Mouse (Mus musculus) liver, adult 2 months (tissue): ENCODE data around the gene Cdh3. TPM values are rescaled to one million over a fixed set of nuclear protein-coding genes. Genes with fewer than 3 reads are reported as not detected.

ENCODE experiments used
- DNase-seq: peaks from one replicate; pipeline ENCODE4 v3.0.0-alpha.2; 2011; ENCODE audit warnings: low read depth, low spot score; ENCODE audit errors: extremely low read depth
- H3K27ac ChIP-seq: fragments of 200-500 bp; replicated peaks from 2 replicates; pipeline ENCODE4 v1.5.1; 2012; ENCODE audit warnings: low read depth, mild to moderate bottlenecking, control low read depth, inconsistent platforms, low read length; ENCODE audit not compliant: insufficient read depth
- H3K27me3 ChIP-seq: fragments of 200-500 bp; 2 replicates; pipeline ENCODE4 v1.6.1; 2012; ENCODE audit warnings: mild to moderate bottlenecking, moderate library complexity, low read length, inconsistent platforms; ENCODE audit not compliant: control insufficient read depth, insufficient read depth
- H3K36me3 ChIP-seq: fragments of 200-500 bp; 2 replicates; pipeline ENCODE4 v1.6.1; 2012; ENCODE audit warnings: low read length, inconsistent platforms; ENCODE audit not compliant: control insufficient read depth, insufficient read depth
- H3K4me1 ChIP-seq: fragments of 200-500 bp; 2 replicates; pipeline ENCODE4 v1.6.1; 2011; ENCODE audit warnings: low read length; ENCODE audit not compliant: control insufficient read depth, insufficient read depth
- H3K4me3 ChIP-seq: fragments of 200-500 bp; 2 replicates; pipeline ENCODE4 v1.5.1; 2011; ENCODE audit warnings: low read depth, mild to moderate bottlenecking, control low read depth, low read length, moderate library complexity; ENCODE audit not compliant: insufficient read depth
- H3K79me2 ChIP-seq: fragments of 200-500 bp; 2 replicates; pipeline ENCODE4 v1.6.1; 2012; ENCODE audit warnings: inconsistent platforms, mild to moderate bottlenecking, low read length, moderate library complexity; ENCODE audit not compliant: control insufficient read depth, insufficient read depth
- H3K9ac ChIP-seq: fragments of 200-500 bp; 2 replicates; pipeline ENCODE4 v1.6.1; 2012; ENCODE audit warnings: low read depth, mild to moderate bottlenecking, control low read depth, inconsistent platforms, low read length
- CTCF ChIP-seq: fragments of 200-500 bp; IDR thresholded peaks from 2 replicates; pipeline ENCODE4 v1.5.1; 2011; ENCODE audit warnings: low read depth, low read length, control low read depth
- POLR2A ChIP-seq: fragments of 200-500 bp; IDR thresholded peaks from 2 replicates; pipeline ENCODE4 v1.6.1; 2011; ENCODE audit warnings: low read length, control low read depth; ENCODE audit not compliant: insufficient read depth; ENCODE audit errors: extremely low read depth
- WGBS: fragments of 180-500 bp; shearing (Covaris S2); methylation state at CpG from one replicate; pipeline ENCODE4 v1.1.7; 2018; 5-methylcytosine and 5-hydroxymethylcytosine counted together
- polyA plus RNA-seq: library from polyadenylated mRNA; depleted of rRNA; stranded (reverse); fragments of >200 nt; gene quantifications from 2 replicates; pipeline ENCODE4 v1.2.3, GENCODE M21; 2012
- total RNA-seq: library from RNA; depleted of rRNA; stranded (reverse); fragments of >200 nt; gene quantifications from 2 replicates; pipeline ENCODE4 v1.2.3, GENCODE M21; 2014

Gene Cdh3
- total and polyA plus RNA-seq, 2 experiments: 0.09 to 0.16 TPM

DNA sequence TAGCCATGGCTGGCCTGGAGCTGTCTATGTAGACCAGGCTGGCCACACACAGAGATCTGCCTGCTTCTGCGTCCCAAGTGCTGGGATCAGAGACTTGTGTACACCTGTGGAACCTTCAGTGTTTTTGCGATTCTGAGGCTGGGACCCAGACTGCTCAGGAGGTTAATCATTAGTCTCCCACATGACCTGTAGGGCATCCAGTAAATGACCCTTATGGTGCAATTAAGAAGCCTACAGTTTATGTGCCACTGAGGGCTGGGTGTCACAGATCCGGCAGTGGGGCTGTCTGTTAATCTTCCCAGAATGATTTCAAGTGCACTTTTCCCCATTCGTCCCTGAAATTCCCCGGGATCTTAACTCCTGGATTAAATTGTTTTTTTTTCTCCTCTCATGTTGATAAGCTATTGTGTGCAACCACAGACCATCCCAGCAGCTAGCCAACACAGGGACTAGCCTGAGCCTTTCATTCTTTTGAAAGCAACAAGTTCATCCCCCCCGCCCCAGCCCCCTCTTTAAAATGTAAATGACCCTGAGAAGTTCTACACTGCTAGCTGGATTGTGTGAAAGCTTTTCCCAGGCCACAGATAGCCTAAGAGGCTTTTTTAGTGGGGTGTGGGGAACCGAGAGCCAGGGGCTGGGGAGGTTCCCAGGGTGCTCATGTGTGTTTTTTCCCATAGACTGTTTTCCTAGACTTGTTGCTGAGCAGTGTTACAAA is 88.7 kb downstream of the Cdh3 start:
- Histone ChIP-seq H3K36me3 (no peaks in the 10 kb centered on the region), H3K9ac (no peak overlapping the region), H3K27me3 (0 out of 2 replicates have a peak, but pooled peaks cover 3% of the 10 kb centered on the region), H3K4me1 (peaks cover 11% of the 10 kb centered on the region; the same call in 1 of the 2 replicates), H3K79me2 (no peaks in the 10 kb centered on the region), H3K4me3 (no peak overlapping the region), H3K27ac (peak overlapping the region; percentile 38; the same call in 1 of the 2 replicates)
- TF ChIP-seq POLR2A: no peak
- no peak for TF ChIP-seq CTCF
- WGBS: 31% methylated on average over 7 of the region's 7 CpGs
- peak; percentile 79 for DNase-seq

DNA sequence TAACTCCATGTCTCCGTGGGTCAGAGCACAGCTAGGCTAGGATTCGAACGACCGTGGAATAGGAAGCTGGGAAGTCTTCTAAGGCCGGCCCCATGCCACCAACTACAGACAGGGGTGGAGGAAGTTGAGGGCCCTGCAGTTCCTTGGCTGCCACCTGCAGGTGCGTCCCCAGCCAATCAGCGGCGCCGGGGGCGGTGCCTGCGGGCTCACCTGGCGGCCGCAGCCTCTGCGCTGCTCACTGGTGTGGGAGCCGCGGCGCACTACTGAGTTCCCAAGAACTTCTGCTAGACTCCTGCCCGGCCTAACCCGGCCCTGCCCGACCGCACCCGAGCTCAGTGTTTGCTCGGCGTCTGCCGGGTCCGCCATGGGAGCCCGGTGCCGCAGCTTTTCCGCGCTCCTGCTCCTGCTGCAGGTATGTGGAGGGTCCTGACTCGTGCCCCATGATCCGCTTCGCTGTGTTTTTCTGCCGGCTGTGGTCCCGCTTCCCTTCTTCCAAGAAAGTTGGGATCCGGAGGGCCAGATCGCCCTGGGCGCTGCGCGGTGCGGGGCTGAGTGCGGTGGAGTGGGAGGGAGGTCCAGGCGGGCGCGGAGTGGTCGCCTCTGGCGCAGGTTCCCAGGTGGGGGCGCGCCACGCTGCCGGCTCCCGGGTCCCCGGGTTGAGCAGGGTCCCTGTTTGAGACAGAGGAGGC is 92.6 kb downstream of the Cdh3 start, which contains the start of gene Cdh1:
Cdh1 (plus strand) TSS at position 221 of the 689 bp plus-strand sequence.
- Histone ChIP-seq H3K4me3 (peak within 1 kb of the TSS; percentile 75), H3K27me3 (0 out of 2 replicates have a peak, but pooled peaks cover 3% of the 10 kb centered on the region), H3K9ac (peak within 1 kb of the TSS; percentile 84), H3K79me2 (peaks cover 1% of the 10 kb centered on the region; the same call in 1 of the 2 replicates), H3K36me3 (no peaks in the 10 kb centered on the region), H3K27ac (peak within 1 kb of the TSS; percentile 57), H3K4me1 (peaks cover 11% of the 10 kb centered on the region)
- under 1% methylated on average over 53 of the region's 53 CpGs for WGBS
- DNase-seq: no peak
- TF ChIP-seq CTCF (no peak), POLR2A (peak; percentile 40; the same call in 1 of the 2 replicates)

DNA sequence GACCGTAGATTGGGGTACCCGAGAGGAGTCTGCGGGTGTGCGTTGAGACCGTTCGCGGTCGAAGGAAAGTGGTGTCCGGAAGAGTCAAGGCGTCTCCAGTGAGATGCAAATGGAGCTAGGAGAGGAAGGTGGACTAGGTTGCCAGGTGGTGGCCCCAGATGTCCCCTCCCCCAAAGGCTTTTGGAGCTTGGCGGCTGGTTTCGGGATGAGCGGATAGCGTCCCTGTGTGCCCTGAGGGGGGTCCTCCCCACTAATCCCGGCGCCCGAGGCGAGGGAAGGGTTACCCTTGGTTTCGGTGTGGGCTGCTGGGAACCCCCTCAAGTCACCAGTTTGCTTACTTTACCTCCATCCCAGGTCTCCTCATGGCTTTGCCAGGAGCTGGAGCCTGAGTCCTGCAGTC is 93.2 kb downstream of the Cdh3 start:
- Histone ChIP-seq H3K36me3 (no peaks in the 10 kb centered on the region), H3K27me3 (0 out of 2 replicates have a peak, but pooled peaks cover 3% of the 10 kb centered on the region), H3K4me3 (peak overlapping the region; percentile 75), H3K4me1 (peaks cover 11% of the 10 kb centered on the region), H3K79me2 (peaks cover 3% of the 10 kb centered on the region; the same call in 1 of the 2 replicates), H3K27ac (peak overlapping the region; percentile 57), H3K9ac (peak overlapping the region; percentile 84)
- TF ChIP-seq CTCF (no peak), POLR2A (no peak)
- WGBS: 1% methylated on average over 19 of the region's 19 CpGs
- no peak for DNase-seq

DNA sequence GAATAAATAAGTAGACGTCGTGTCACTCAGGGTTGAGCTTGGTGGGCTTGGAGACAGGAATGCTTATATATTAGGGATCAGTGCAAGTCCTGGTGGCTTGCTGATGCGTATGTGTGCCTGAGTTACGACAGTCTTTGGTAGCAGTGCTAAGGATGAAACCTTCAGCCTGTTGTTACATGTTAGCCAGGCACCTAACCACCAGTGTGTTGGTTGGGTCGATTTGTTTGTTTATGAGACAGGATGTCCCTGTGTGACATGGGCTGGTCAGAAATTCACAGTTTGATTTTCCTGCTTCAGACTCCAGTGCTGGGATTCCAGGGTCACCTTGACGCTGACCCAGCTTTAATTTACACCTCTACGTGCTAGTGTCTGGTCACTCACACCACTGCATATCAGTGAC is 95.0 kb downstream of the Cdh3 start:
- Histone ChIP-seq H3K9ac (no peak overlapping the region), H3K4me1 (peaks cover 12% of the 10 kb centered on the region), H3K27me3 (0 out of 2 replicates have a peak, but pooled peaks cover 3% of the 10 kb centered on the region), H3K36me3 (no peaks in the 10 kb centered on the region), H3K27ac (peak overlapping the region; percentile 66), H3K79me2 (peaks cover 3% of the 10 kb centered on the region; the same call in 1 of the 2 replicates), H3K4me3 (no peak overlapping the region)
- DNase-seq: peak; percentile 63
- TF ChIP-seq POLR2A (no peak), CTCF (no peak)
- 22% methylated on average over 7 of the region's 7 CpGs for WGBS

DNA sequence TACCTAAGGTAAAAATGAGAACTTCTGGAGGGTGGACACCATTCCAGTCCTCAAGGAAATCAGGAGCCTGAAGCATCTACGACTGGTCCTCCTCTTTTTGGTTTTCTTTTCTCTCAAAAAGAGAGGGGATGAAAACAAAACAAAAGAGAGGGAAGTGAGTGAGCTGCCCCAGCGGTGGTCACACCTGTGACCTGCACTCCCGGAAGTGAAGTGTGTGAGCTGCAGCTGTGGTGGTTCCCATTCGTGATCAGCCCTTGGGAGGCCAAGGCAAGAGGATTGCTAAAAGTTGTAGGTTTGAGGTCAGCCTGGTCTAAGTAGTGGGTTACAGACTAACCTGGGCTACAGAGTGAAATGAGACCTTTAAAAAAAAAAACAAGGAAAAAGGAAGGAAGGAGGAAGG is 95.4 kb downstream of the Cdh3 start:
- TF ChIP-seq POLR2A: no peak
- no peak for TF ChIP-seq CTCF
- peak overlapping the region; percentile 57 for H3K27ac ChIP-seq
- no peak overlapping the region for H3K4me3 ChIP-seq
- peaks cover 3% of the 10 kb centered on the region; the same call in 1 of the 2 replicates for H3K79me2 ChIP-seq
- H3K36me3 ChIP-seq: no peaks in the 10 kb centered on the region
- WGBS: 30% methylated on average over 4 of the region's 4 CpGs
- 0 out of 2 replicates have a peak, but pooled peaks cover 3% of the 10 kb centered on the region for H3K27me3 ChIP-seq
- H3K9ac ChIP-seq: 0 out of 2 replicates have a peak overlapping the region, but pooled peaks have one; percentile 39
- no peak for DNase-seq
- H3K4me1 ChIP-seq: peaks cover 17% of the 10 kb centered on the region
